Mouse (Mus musculus) layer of hippocampus, postnatal 14 days (tissue): ENCODE data around the gene Ffar2. TPM values are rescaled to one million over a fixed set of nuclear protein-coding genes. Genes with fewer than 3 reads are reported as not detected.

Experiments
- DNase-seq, 2 experiments: peaks; one replicate each; pipeline ENCODE4 v3.0.0; 2021 to 2022; ENCODE audit warnings: low spot score in 2 of 2, mixed read lengths in 1 of 2
- total RNA-seq, 2 experiments: library from RNA; stranded (reverse); gene quantifications; 2 replicates each; pipeline ENCODE4 v1.2.3; 2021

The Ffar2 gene
- total RNA-seq, 2 experiments from 2014 or later, result not detected

GRCm38 (mm10) chr7:30777081-30777579 is 46.4 kb downstream of the Ffar2 start:
- DNase-seq, result no peak

- no peak for DNase-seq
Observed at GRCm38 (mm10) chr7:30776104-30776503, 47.5 kb downstream of the Ffar2 start.

GRCm38 (mm10) chr7:30769236-30769635 is 54.3 kb downstream of the Ffar2 start:
- no peak for DNase-seq

Other genes with a start within 250 kb of the Ffar2 start
- 10 to 100 TPM; 46.1 to 54.4 TPM for gene Kmt2b, start 235.0 kb downstream of the Ffar2 start, total RNA-seq
- gene Zbtb32, start 224.9 kb downstream of the Ffar2 start, total RNA-seq, result not detected
- gene Upk1a, start 210.9 kb downstream of the Ffar2 start, total RNA-seq, result under 1 TPM in 1 of 2 experiments, not detected in 1; 0.52 TPM
- gene Cox6b1, start 197.6 kb downstream of the Ffar2 start, total RNA-seq, result 100 to 1,000 TPM; 793 to 817 TPM
- gene Etv2, start 187.9 kb downstream of the Ffar2 start, total RNA-seq, result not detected
- gene Rbm42, start 173.5 kb downstream of the Ffar2 start, total RNA-seq, result 10 to 100 TPM; 70.4 to 75.5 TPM
- 1 to 10 TPM; 4.5 to 5.0 TPM for gene Haus5, start 158.8 kb downstream of the Ffar2 start, total RNA-seq
- not detected for gene Pmis2, start 152.2 kb downstream of the Ffar2 start, total RNA-seq
- gene 2200002J24Rik, start 124.8 kb downstream of the Ffar2 start, total RNA-seq, result not detected
- gene Atp4a, start 111.6 kb downstream of the Ffar2 start, total RNA-seq, result 1 to 10 TPM in 1 of 2 experiments, under 1 TPM in 1; 0.79 to 1.4 TPM
- gene Tmem147, start 94.2 kb downstream of the Ffar2 start, total RNA-seq, result 100 to 1,000 TPM; 127 to 143 TPM
- not detected for gene Gapdhs, start 80.1 kb downstream of the Ffar2 start, total RNA-seq
- gene Sbsn, start 72.3 kb downstream of the Ffar2 start, total RNA-seq, result 10 to 100 TPM in 1 of 2 experiments, 1 to 10 TPM in 1; 6.8 to 10.7 TPM
- gene Dmkn, start 60.0 kb downstream of the Ffar2 start, total RNA-seq, result 1 to 10 TPM; 1.3 to 2.2 TPM
- not detected for gene Krtdap, start 35.9 kb downstream of the Ffar2 start, total RNA-seq
- gene Ffar3, start 32.4 kb upstream of the Ffar2 start, total RNA-seq, result under 1 TPM; 0.24 to 0.32 TPM
- gene Ffar1, start 37.8 kb upstream of the Ffar2 start, total RNA-seq, result not detected
- not detected for gene Cd22, start 56.6 kb upstream of the Ffar2 start, total RNA-seq
- 100 to 1,000 TPM; 306 to 317 TPM for gene Mag, start 91.1 kb upstream of the Ffar2 start, total RNA-seq
- not detected for gene Hamp2, start 100.9 kb upstream of the Ffar2 start, total RNA-seq
- gene Hamp, start 120.3 kb upstream of the Ffar2 start, total RNA-seq, result not detected
- gene Usf2, start 133.0 kb upstream of the Ffar2 start, total RNA-seq, result 100 to 1,000 TPM; 122 to 124 TPM
- 10 to 100 TPM in 1 of 2 experiments, 1 to 10 TPM in 1; 9.0 to 11.4 TPM for gene Lsr, start 149.7 kb upstream of the Ffar2 start, total RNA-seq
- under 1 TPM; 0.25 to 0.43 TPM for gene Fam187b, start 150.0 kb upstream of the Ffar2 start, total RNA-seq
- 10 to 100 TPM; 32.1 to 32.4 TPM for gene Fxyd5, start 218.7 kb upstream of the Ffar2 start, total RNA-seq
- 100 to 1,000 TPM; 333 to 341 TPM for gene Fxyd7, start 227.7 kb upstream of the Ffar2 start, total RNA-seq
- 100 to 1,000 TPM in 1 of 2 experiments, 10 to 100 TPM in 1; 62.6 to 118 TPM for gene Fxyd1, start 233.4 kb upstream of the Ffar2 start, total RNA-seq
- 10 to 100 TPM; 21.8 to 23.3 TPM for gene Lgi4, start 235.6 kb upstream of the Ffar2 start, total RNA-seq